Mouse (Mus musculus) midbrain, embryonic 11.5 days (tissue): ENCODE measurements at regions not wholly inside any gene's neighbourhood (a gene's known extent, or its start where the extent isn't known, plus 50 kb on each side); places are given as distances from the start of the nearest gene placed in this dataset.

Experiments
- ATAC-seq: fragments of 200-750 bp; cut with Nextera tagmentation; 2 replicates; pipeline ENCODE4 v1.8.0; 2017; ENCODE audit warnings: moderate TSS enrichment, moderate library complexity; ENCODE audit not compliant: low FRiP score
- DNase-seq: peaks from one replicate; pipeline ENCODE4 v3.0.0; 2015; ENCODE audit warnings: low spot score; ENCODE audit errors: missing footprints
- H3K27ac ChIP-seq: fragments of 300-500 bp; sonication (generic); 2 replicates; pipeline ENCODE4 v1.5.1; 2014; ENCODE audit warnings: low read depth, low read length
- H3K27me3 ChIP-seq: fragments of 300-500 bp; sonication (generic); 2 replicates; pipeline ENCODE4 v1.6.1; 2014; ENCODE audit warnings: mild to moderate bottlenecking, low read length, moderate library complexity, mixed read lengths; ENCODE audit not compliant: control insufficient read depth, insufficient read depth
- H3K36me3 ChIP-seq: fragments of 300-500 bp; sonication (generic); 2 replicates; pipeline ENCODE4 v1.6.1; 2014; ENCODE audit warnings: mild to moderate bottlenecking, low read length, moderate library complexity, mixed read lengths; ENCODE audit not compliant: control insufficient read depth, insufficient read depth
- H3K4me1 ChIP-seq: fragments of 300-500 bp; sonication (generic); 2 replicates; pipeline ENCODE4 v1.6.1; 2014; ENCODE audit warnings: low read length; ENCODE audit not compliant: control insufficient read depth, insufficient read depth
- H3K4me2 ChIP-seq: fragments of 300-500 bp; sonication (generic); 2 replicates; pipeline ENCODE4 v1.6.1; 2014; ENCODE audit warnings: mild to moderate bottlenecking, moderate library complexity
- H3K4me3 ChIP-seq: fragments of 300-500 bp; sonication (generic); 2 replicates; pipeline ENCODE4 v1.5.1; 2014; ENCODE audit warnings: low read depth, low read length
- H3K9ac ChIP-seq: fragments of 300-500 bp; sonication (generic); 2 replicates; pipeline ENCODE4 v1.6.1; 2014; ENCODE audit warnings: low read length
- H3K9me3 ChIP-seq: fragments of 300-500 bp; sonication (generic); 2 replicates; pipeline ENCODE4 v1.6.1; 2016; ENCODE audit warnings: low read length; ENCODE audit not compliant: control insufficient read depth
- WGBS: fragments of 180-500 bp; shearing (Covaris S2); extraction: QIAGEN DNeasy Blood & Tissue Kit; methylation state at CpG from one replicate; pipeline ENCODE4 v1.1.7; 2014; 5-methylcytosine and 5-hydroxymethylcytosine counted together

DNA sequence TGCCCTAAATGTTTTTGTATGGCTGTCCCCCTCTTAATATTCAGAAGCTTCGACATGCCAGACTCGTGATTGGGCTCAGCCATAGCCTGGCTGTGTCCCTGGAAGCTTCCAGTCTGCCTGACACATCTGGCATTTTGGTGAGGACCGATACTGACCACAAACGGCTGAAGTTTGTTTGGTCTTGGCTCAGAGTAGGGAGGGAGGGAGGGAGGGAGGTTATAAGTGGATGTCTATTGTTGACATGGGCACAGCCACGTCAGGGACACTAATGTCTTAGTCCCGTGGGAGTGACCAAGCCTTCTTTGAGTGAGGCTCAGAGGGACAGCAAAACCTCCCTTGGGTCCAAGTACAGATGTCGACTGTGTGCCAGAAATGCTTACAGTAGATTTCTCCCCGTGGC is 151.7 kb downstream of the Chst1 start:
- DNase-seq (peak; percentile 12), ATAC-seq (no peak)
- Histone ChIP-seq H3K36me3 (no peaks in the 10 kb centered on the region), H3K4me1 (no peaks in the 10 kb centered on the region), H3K27me3 (no peaks in the 10 kb centered on the region), H3K4me3 (no peak overlapping the region), H3K9me3 (no peaks in the 10 kb centered on the region), H3K27ac (no peak overlapping the region), H3K9ac (no peak overlapping the region), H3K4me2 (no peak overlapping the region)
- 59% methylated on average over 8 of the region's 8 CpGs for WGBS

DNA sequence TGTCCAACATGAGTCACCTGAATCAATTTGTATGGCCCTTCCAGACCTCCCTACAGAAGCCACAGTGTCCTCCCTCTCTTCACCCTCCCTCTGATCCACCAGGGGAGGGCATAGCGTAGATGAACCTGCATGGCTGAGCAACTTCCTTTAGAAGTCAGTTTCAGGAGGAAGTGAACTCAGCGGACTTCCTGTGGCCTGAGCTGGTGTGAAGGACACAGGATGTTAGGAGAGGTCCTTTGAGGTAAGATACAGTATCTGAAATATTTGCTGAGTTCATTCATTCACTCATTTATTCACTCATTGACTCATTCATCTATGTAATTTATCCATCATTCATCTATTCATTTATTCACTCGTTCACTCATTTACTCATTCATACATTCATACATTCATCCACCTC is 152.6 kb downstream of the Chst1 start:
- Histone ChIP-seq H3K4me1 (no peaks in the 10 kb centered on the region), H3K9ac (no peak overlapping the region), H3K36me3 (no peaks in the 10 kb centered on the region), H3K4me2 (no peak overlapping the region), H3K27ac (no peak overlapping the region), H3K27me3 (no peaks in the 10 kb centered on the region), H3K9me3 (no peaks in the 10 kb centered on the region), H3K4me3 (no peak overlapping the region)
- WGBS = 88% methylated on average over 3 of the region's 3 CpGs
- DNase-seq = peak; percentile 67
- no peak for ATAC-seq

DNA sequence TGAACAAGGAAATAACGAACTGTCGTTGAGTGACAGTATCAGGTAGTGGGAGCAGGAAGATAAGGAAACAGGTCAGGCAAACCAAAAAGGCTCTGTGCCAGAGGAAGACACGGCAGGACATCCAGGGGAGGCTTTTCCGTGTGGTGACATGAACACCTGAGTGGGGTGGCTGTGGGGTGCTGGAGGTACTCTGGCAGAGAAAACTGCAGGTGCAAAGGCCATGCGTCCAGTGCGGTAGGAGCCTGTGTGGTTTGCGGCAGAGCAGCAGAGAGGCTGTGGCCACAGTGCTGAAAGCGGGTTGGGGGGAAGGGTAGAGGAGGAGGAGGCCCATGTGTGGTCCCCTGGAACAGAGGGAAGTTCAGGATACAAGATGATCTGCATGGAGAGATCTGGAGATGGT is 153.3 kb downstream of the Chst1 start:
- no peaks in the 10 kb centered on the region for H3K27me3 ChIP-seq
- no peak overlapping the region for H3K27ac ChIP-seq
- no peak overlapping the region for H3K4me2 ChIP-seq
- peak; percentile 10 for DNase-seq
- no peak for ATAC-seq
- no peaks in the 10 kb centered on the region for H3K9me3 ChIP-seq
- no peaks in the 10 kb centered on the region for H3K4me1 ChIP-seq
- no peaks in the 10 kb centered on the region for H3K36me3 ChIP-seq
- WGBS = 88% methylated on average over 8 of the region's 8 CpGs
- H3K9ac ChIP-seq = no peak overlapping the region
- no peak overlapping the region for H3K4me3 ChIP-seq

DNA sequence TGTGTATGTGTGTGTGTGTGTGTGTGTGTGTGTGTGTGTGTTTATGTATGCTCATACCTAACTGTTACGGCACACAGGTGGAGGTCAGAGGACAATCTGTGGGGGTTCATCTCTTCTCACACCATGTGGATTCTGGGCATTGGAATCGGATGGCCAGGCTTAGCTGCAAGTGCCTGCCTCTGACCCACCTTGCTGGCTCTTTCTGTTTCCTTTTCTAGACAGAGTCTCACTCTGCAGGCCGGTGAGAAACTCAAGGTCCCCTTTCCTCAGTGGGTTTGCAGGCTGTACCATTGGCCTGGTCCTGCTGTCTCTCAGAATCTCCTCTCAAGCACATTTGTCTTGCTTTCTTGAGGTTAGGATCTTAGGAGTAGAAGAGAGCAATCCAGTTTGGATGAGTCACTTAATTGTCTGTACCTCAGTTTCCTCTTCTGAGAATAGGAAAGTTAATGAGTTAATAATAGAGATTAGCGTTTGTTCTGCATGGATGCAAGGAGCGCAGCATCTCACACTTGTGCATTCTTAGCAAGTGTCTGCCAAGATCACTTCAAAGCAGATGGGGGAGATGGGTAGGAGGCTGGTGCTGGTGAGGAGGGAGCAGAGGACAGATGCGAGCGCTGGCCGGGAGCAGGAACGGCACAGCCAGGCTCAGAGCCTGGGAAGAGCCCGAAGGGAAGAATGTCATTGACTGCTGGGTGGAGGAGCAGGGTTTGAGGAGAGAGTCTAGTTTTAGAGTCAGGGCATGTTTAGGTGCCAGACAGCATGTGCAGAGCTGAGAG is 155.2 kb downstream of the Chst1 start:
- no peak overlapping the region for H3K4me2 ChIP-seq
- no peaks in the 10 kb centered on the region for H3K27me3 ChIP-seq
- no peak for ATAC-seq
- H3K9ac ChIP-seq = no peak overlapping the region
- no peaks in the 10 kb centered on the region for H3K36me3 ChIP-seq
- H3K9me3 ChIP-seq = no peaks in the 10 kb centered on the region
- no peak overlapping the region for H3K4me3 ChIP-seq
- H3K27ac ChIP-seq = no peak overlapping the region
- DNase-seq = peak; percentile 41
- no peaks in the 10 kb centered on the region for H3K4me1 ChIP-seq
- WGBS = 73% methylated on average over 10 of the region's 10 CpGs

DNA sequence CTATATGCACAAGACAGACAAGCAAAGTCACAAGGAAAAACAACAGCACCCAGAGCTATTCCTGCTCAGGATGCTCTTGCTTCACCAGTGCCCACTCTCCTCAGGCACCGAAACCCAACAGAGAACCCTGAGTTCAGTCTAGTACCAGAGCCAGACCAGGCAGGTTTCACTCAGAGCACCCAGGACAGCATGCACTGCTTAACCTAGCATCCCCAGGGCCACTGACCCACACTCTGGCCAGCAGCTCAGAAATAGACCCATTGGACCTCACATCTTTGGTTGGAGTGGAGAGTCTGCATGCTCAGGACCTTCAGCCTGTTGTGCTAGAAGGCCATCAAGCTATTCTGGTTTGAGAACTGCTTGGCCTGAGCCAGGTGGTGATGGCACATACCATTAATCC is 157.0 kb downstream of the Chst1 start:
- no peaks in the 10 kb centered on the region for H3K36me3 ChIP-seq
- H3K27me3 ChIP-seq = no peaks in the 10 kb centered on the region
- H3K4me2 ChIP-seq = no peak overlapping the region
- WGBS = 95% methylated on average over 1 of the region's 1 CpGs
- H3K27ac ChIP-seq = no peak overlapping the region
- H3K4me3 ChIP-seq = no peak overlapping the region
- H3K4me1 ChIP-seq = no peaks in the 10 kb centered on the region
- H3K9me3 ChIP-seq = no peaks in the 10 kb centered on the region
- H3K9ac ChIP-seq = no peak overlapping the region
- no peak for DNase-seq
- no peak for ATAC-seq

DNA sequence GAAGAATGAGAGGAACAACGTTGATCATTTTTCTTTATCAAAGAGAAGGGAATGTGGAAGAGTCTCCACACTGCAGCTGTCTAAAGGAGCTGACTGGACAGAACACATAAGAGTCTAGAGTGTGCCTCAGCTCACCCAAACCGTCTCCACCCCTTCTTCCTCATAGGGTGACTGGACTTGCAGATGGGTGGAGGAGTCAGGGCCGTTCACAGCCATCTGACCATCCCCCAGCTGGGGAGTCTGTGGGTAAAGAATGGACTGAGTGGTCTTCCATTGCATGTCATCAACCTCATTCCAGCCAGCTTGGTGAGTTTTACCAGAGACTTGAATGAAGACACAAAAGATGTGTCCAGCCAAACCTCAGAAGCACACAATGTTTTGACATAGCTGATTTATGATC is 156.1 kb upstream of the Syt13 start:
- WGBS = 75% methylated on average over 3 of the region's 3 CpGs
- Histone ChIP-seq H3K9ac (no peak overlapping the region), H3K4me3 (no peak overlapping the region), H3K27me3 (no peaks in the 10 kb centered on the region), H3K27ac (no peak overlapping the region), H3K36me3 (no peaks in the 10 kb centered on the region), H3K4me2 (no peak overlapping the region), H3K4me1 (no peaks in the 10 kb centered on the region), H3K9me3 (no peaks in the 10 kb centered on the region)
- no peak for ATAC-seq
- no peak for DNase-seq

DNA sequence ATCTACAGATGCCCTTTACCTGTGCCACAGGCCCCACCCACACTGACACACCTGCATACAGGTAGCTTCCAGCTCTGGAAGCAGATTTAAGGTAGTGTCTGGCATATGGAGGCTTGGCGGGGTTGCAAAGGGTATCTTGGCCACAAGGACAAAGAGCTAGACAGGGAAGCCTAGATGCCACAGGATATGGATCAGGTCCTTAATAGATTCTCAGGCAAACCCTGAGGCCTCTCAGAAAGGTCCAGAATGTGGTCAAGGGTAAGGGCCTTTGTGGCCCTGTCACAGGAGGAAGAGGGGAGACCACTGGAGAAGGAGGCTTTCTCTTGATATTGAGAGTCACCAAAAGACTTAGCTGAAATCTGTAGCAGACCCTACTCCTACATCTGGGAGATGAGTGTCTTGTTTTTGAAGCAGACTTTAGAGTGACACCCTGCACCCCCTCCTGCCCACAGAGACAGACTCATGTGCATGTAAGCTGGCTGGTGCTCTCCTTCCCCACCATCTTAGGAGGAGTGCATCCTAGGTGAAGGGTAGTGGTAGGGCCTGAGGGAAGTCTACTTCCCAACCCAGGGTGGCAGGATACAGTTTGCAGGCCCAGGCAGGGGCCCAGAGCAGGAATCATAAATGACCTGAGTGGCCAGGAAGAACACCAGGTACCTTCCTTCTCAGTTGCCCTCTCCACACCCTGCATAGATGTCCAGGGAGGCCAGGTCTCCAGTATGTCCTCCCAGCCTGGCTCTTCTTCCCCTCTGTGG is 150.8 kb upstream of the Syt13 start:
- Histone ChIP-seq H3K9ac (no peak overlapping the region), H3K4me1 (no peaks in the 10 kb centered on the region), H3K36me3 (no peaks in the 10 kb centered on the region), H3K4me3 (no peak overlapping the region), H3K4me2 (no peak overlapping the region), H3K9me3 (no peaks in the 10 kb centered on the region), H3K27me3 (no peaks in the 10 kb centered on the region), H3K27ac (no peak overlapping the region)
- DNase-seq (peak; percentile 76), ATAC-seq (no peak)
- 96% methylated on average over 1 of the region's 1 CpGs for WGBS

DNA sequence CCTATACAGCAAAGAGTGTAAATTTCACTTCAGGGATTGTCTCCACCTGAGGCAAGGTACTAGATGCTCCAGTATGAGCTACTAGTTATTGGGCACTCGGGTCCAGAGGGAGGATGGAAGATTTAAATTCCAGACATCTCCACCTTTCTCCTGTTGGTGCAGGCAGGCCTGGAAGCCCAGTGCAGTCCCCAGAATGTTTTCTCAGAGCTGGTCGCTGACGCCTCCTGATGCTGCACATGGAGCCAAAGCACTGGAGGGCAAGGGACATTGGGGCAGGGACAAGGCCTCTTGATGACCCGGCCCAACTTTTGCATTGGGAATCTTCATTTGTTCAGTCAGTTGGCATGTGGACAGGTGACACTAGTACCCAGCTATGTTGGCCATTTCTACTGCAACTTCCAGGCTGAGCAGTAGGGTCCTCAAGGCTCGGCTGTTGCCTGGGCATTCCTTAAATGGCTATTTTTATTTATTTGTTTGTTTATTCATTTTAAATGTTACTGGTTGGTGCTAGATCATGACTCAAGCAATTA is 147.4 kb upstream of the Syt13 start:
- Histone ChIP-seq H3K27ac (no peak overlapping the region), H3K36me3 (no peaks in the 10 kb centered on the region), H3K27me3 (no peaks in the 10 kb centered on the region), H3K9me3 (no peaks in the 10 kb centered on the region), H3K4me1 (no peaks in the 10 kb centered on the region), H3K4me2 (no peak overlapping the region), H3K9ac (no peak overlapping the region), H3K4me3 (no peak overlapping the region)
- DNase-seq = peak; percentile 37
- 89% methylated on average over 5 of the region's 5 CpGs for WGBS
- no peak for ATAC-seq

DNA sequence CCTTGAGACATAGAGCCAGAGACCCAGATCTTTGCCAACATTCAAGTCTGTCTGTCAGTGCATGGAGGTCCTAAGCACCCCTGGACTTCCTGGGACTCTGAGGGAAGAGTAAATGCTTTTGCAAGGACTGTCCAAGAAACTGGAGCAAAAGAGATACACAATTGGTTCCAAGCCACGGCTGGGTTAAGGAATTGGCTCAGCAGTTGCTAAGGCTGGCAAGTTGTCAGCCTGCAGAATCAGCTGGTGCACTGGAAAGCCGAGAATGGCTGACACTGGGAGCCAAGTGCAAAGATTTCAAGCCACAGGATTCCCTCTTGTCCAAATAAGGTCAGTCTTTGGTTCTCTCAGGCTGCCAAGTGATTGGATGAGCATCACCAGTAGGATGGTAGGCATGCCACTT is 146.8 kb upstream of the Syt13 start:
- H3K9ac ChIP-seq = no peak overlapping the region
- WGBS = 74% methylated on average over 2 of the region's 2 CpGs
- H3K4me1 ChIP-seq = no peaks in the 10 kb centered on the region
- no peak overlapping the region for H3K27ac ChIP-seq
- H3K9me3 ChIP-seq = no peaks in the 10 kb centered on the region
- no peaks in the 10 kb centered on the region for H3K27me3 ChIP-seq
- no peak overlapping the region for H3K4me2 ChIP-seq
- DNase-seq (peak; percentile 56), ATAC-seq (no peak)
- H3K4me3 ChIP-seq = no peak overlapping the region
- no peaks in the 10 kb centered on the region for H3K36me3 ChIP-seq
